Mouse (Mus musculus) cerebellum, adult 11-12 months (tissue): Measurements from ENCODE around the gene Sh3bp4.

Experiments
- DNase-seq: peaks from one replicate; pipeline ENCODE4 v3.0.0; 2022

The Sh3bp4 gene

DNA sequence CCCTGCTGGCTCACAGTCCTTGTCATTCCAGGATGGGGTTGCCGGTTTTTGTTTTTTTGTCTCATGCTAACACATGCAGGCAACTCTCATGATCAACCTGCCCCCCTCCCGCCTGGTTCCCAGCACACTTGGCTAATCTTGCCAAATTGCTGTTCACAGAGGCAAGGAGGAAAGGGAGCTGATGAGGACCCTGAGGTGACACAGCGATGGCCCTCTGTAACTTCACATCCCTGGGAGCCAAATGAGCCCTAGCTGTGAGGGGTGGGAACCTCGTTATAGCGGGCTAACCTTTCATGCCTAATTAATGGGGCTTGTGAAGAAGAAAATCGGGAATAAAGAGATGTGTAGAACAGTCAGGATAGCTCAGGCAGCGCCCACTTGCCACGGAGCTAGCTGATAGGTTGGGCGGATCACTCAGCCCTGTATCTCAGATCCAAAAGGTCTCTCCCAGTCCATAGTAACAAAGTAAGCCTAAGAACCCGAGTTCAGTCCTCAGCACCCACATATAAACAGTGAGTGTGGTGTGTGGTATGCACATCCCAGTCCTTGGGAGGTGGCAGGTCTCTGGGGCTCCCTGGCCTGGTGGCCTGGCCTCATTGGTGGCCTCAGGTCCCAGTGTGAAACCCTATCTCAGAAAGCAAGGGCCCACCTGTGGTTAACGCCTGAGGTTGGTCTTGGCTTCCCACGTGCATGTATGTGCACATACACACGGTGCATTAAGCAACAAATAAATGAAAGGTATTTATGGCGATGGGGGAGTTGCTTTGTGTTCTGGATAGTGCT, 25.6 kb downstream of the Sh3bp4 start:
- no peak for DNase-seq

DNA sequence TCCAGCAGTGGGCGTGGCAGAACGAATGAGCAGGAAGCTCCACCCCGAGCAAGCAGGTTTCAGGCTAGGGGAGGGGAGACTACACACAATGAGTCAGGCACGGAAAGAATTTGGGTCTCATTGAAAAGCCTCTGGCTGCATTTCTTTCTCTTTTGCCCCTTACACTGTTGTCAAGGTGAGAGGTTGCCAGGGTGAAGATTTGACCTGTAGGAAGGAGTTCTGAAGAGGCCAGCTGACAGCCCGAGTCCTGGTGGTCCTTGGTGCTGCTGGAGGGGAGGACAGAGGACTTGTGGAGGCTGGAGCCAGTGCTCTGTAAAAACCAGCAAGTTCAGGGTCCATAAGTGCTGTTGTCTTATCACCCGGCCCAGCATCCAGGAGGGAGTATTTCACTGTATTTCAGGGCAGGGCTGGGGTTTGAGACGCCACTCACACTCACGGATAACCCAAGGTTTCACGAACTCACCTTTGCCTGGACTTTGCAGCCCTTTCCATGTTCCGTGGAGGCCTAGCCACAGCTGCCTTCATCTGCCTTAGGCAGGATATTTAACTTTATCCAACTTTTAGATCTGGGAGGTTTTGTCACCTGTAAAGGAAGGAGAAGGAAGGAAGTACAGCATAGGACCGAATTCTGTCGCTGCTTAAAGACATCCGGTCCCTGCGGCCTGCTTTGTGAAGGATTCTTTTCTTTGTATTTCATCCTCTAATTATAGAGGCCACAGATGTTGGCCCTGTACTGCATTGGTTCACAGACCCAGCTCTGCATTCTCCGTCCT, 32.2 kb downstream of the Sh3bp4 start:
- DNase-seq, result no peak

DNA sequence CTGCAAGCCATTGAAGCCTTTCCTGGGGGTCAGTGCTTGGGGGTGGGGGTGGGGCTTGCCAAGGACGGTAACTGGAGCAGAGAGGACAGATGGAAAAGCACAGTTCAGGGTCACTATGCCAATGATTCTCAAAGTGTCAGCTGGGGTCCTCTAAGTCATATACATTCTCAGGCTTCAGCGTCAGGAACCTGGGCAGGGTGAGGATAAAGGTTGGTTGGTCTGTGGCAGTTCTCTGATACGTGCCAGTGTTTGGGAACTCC, 32.7 kb downstream of the Sh3bp4 start:
- no peak for DNase-seq

DNA sequence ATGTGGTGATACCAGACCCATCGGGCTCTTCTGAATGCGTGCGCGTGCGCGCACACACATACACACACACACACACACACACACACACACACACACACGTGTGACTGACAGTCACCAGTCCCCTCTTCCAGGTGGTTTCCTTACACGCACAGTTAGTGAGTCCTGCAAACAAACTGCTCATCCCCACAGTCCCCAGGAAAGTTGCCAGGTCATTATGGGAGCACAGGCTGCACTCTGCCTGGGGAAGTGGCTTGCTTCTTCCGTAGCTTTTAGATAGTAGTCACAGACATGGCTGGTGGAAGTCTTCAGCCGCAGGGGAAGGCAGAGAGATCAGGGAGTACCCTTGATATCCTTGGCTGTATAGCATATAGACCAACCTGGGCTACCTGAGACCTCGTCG, 33.3 kb downstream of the Sh3bp4 start:
- no peak for DNase-seq

DNA sequence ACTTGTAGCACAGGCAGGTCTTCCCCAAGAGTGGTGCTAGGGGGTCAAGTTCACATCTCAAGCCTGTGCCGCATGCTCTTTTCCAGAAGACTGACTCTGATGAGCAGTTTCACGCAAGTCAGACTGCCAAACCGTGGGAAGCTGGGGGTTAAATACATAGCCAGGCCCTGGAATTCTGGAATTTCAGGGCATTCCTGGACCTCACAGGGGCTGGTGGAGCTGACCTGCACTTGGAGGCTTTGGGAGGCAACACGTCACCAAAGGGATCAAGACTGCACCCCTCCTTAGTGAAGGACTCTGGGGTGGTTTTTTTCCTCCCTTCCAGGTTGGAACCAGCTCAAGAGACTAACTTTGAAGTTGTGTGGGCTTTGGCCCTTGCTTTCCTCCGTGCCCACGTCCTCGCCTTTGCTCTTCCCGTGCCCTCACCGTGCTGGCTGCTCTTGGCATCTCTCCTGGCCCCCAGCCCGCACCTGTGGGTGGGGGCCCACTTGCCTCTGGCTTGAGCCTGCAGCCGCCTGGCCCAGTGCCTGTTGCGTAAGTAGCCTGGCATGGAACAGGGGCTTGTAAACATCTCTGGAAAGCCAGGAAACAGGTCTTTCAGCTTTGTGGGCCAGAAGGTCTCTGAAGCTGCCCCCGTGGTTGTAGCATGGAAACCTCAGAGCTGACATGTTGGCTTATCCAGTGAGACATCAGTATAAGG, 34.0 kb downstream of the Sh3bp4 start:
- DNase-seq, result no peak

DNA sequence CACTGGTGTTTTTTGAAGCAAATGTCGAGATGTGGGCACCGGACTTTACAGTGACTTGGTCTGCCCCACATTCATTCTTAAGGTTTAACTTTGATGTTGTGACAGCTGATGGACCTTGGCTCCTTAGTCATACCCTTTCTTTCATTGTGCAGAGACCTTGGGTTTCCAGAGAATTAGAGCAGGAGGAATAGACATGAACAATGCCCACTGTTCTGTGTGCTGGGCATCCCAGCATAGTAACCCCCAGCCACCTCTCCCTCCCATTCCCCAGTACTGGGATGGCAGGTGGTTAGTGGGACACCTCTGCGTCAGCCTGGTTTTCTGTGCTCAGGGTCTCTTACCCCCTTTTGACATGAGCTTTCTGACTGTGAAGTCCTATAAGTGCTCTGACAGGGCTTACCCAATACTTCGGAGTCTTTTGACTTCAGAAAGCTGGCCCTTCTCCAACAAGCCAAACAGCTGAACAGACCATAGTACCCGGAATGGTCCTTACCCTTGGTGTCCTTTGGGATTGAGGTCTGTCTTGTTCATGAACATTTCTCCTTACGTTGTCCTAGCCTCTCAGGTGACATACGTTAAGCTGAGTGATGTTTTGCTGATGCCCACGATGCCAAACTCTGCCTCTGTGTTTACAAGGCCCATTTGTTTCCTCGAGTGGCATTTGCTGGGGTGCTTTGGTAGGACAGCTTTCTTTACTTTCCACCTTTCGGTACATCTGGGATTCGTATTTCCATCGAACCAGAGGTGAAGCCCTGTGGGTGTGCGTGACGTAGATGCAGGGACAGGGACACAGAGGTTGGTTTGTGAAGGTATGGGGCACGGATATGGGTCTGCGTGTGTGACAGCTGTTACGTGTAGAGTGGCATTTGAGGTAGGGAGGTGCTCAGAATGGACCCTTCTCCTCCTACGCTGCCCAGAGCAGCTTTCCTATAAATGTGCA, 35.9 kb downstream of the Sh3bp4 start:
- DNase-seq, result no peak

DNA sequence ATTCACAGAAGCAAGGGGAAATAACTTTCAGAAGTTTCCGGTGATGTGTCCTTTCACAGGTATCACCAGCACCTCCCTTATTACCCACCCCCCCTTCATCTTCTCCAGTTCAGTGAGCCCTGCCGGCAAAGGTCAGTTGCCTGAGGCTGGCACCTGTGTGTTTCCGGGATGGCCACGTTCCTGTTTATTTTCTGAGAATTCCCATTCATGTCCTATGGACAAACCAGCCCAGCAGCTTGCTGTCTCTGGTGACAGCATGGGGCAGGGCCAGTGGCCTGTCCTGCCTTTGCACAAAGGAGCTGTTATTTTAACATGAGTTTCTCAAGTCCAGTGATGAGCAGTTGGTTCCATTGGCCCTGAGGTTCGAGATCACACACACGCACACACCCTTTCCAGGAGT, 37.3 kb downstream of the Sh3bp4 start:
- no peak for DNase-seq

DNA sequence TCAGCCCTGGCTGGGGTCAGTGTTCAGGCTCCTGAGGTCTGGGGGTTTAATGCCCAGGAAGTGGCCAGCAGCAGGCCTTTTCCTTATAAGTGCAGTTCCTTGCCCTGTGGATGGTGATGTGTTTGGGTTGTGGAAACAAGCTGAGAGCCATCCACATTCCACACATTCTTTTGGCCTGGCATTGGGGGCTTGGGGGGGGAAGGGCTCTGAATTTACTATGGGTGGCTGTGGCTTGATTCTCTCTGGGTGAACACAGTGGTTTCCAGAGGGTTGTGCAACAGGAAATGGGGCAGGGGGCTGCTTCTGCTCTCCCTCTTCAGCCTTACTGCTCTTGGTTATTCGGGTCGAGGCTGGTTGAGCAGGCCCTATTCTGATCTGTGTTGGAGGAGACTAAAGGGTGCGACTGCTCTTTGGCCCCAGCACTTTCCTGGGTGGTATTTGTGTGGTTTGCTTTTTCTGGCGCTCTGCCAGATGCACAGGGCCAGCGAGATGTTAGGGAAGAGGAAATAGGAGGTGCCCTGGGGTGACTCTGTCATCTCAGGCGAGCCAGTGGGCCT, 38.2 kb downstream of the Sh3bp4 start:
- no peak for DNase-seq

DNA sequence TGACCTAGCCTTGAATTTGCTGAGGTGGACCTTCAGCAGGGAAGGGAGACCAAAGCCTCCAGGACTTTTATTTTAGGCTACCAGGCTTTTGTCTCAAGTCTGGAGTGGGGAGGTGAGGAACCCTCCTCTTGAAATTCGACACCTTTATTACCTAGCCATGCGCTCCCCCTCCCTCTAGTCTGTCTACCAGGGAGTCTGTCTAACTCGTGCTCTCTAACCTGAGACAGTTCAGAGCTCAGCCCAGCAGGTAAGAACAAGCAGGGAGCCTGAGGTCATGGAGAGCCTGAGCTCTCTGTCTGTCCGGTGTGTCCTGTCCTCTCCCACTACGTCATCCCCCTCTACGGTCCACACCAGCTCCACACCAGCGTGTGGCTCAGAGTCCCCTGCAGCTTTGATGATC, 39.6 kb downstream of the Sh3bp4 start:
- DNase-seq, result no peak

DNA sequence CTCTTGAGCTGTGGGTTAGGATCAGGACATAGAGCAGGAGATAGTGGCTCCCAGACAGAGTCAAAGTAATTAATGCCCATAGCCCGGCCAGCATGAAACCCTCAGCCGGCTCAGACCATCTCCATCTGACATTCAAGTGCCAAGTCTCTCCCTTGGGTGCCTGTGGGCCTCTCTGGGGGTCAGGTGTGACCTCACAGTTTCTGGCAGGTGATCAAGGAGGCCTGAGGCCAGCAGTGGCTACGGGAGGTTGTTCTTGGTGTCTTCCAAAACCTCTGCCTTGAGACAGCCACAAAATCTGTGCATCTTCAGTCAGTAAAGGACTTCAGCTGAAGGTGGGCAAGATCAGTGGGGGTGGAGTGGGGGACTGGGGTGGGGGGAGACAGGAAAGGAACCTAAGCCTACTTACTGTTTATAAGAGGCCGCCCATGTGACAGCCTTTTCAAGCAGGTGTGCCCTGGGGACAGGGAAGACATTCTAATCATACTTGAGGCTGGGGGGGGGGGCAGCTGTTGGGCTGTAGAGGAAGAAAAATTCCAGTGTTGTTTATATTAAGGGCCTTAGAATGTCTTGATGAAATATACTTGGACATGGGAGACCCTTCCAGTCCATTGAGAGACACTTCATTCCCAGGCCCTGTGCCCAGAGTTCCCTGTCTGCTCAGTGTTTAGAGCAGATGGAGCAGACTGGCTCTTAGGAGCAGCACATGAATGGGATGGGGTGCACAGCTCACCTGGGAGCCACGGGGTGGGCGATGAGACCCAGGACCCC, 40.7 kb downstream of the Sh3bp4 start:
- no peak for DNase-seq

DNA sequence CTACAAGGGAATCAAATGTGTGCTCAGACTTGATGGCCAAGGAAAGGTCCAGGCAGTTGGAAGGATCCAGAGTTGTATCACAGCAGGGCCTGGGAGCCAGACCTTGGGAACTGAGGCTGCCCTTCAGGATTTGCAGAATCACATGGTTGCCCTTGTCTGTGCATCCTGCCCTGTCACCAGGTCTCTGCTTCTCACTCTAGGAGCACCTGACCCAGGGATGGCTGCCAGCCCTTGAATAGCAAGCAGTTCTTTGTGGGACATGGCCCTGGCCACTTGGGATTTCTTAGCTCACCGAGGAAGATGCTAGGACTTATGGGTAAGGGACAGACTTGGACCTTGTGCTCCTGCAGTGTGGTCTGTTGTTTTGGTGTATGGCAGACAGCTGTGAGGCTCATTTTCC, 42.3 kb downstream of the Sh3bp4 start:
- DNase-seq, result no peak

DNA sequence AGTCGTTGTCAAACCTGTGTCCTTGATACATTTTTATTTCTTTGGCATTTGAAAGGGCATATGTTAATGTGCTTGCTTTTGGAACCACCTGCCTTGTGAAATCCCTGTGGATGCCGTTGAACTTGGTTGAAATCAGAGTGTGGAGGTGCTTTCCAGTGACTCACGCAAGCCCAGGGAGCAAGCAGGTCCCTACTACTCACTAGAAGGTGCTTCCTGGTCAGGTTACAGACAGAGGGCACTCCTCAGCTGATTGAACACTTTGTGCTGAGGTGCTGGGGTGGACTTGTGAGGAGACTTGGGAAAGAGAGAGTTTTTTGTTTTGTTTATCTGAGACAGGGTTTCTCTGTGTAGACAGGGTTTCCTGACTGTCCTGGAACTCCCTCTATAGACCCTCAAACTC, 43.5 kb downstream of the Sh3bp4 start:
- no peak for DNase-seq

DNA sequence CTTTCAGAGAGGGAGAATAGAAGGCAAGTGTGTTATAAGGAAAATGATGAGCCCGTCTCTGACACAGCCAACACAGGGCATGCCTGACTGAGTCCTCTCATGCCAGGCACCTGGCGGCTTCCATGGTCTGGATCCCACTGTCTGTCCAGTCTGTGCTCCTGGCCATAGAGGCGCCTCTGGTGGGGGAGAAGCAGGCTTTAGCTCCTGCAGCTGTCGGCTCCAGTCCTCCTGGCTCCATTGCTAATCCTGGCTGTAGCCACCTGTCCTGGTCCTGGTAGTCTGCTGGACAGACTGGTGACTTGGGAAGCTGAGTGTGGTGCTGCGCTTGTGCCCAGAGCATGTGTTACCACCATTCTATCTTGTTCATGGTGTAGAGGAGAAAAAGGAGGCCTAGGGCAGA, 46.8 kb downstream of the Sh3bp4 start:
- no peak for DNase-seq

DNA sequence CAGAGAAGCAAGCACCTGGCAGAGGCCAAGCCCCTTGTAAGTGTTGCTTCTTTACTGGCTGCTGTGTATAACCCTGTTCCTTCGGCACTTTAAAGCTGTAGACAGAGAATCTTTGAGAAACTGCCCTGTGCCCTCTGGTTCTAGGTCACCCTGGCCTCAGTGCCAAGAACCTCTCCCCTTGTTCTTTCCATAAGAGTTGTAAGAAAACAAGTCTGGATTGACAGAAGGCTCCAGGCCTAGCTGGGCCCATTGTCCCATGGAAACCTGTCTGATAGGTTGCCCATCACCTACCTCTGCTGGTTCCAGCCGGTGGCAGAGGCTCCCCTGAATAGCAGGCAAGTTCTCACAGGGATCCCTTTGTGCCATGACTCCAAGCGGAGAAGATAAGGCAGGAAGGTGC, 47.9 kb downstream of the Sh3bp4 start:
- no peak for DNase-seq

DNA sequence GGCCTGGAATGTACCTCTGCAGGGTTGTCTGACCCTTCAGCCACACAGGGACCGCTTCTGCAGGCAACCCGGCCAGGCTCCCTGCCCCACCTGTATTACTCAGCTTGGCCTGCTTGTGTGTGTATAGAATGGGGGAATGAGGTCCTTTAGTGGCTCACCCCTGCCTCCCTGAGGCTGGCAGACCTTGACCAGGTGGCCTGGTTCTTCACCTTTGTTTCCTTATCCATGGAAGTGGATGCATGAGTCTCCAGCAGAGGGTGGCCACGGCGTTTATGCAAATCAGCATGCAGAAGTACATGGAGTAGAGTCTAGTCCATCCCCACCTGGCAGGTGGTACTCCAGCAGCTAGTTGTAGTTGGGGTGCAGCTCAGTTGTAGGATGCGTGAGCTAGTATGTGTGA, 48.6 kb downstream of the Sh3bp4 start:
- no peak for DNase-seq

DNA sequence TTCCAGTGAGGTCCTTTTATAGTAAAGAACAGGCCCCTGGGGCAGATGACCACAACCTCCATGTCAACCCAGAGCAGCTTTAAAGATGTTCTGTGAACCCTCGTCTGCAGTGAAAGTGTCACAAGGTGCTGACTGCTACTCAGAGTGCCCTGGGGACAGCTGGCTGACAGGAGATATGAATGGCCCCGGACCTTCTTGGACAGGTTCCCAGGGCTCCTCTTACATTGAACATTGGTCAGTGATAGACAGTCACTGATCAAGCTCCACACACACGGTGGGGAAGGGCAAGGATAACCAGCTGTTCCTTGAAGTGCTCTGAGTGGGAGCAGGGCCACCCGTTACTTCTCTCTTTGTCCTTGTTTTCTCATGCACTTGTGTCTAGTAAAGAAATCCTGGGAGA, 50.1 kb downstream of the Sh3bp4 start:
- no peak for DNase-seq

DNA sequence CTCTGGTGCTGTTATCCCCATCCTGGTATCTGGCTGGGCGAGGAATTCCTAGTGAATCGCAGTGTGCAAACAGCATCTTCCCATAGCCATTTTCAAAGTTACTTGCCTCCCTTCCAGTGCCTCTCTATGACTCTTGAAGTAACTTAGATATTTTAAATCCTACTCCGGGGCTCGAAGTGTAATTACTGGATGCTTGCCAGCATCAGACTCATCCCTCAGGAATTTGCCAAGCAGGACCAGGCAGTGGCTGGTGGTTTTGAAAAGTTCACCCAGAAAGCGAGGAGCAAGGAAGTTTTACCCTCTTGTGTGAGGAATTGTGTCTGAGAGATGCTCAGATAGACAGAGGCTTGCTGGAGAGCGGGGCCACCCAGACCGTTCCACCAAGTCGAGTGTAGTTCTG, 51.3 kb downstream of the Sh3bp4 start:
- DNase-seq, result no peak

DNA sequence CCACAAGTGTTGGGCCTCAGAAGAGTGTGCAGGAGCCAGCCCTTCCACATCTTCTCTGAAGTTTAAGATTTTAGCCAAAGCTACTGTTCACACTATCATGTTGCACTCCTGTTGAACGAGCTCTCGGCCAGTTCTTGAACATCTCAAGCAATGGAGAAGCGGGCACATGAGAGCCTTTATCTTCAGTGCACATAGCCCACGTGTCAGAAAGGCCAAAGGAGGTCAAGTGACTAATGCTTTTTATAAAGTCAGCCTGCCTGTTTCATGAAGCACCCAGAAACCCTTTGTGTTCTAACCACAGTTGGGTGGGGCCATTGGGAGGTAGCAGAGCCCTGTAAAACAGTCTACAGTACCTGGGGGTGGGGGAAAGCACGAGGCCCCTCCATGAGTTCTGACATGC, 52.2 kb downstream of the Sh3bp4 start:
- DNase-seq, result no peak

DNA sequence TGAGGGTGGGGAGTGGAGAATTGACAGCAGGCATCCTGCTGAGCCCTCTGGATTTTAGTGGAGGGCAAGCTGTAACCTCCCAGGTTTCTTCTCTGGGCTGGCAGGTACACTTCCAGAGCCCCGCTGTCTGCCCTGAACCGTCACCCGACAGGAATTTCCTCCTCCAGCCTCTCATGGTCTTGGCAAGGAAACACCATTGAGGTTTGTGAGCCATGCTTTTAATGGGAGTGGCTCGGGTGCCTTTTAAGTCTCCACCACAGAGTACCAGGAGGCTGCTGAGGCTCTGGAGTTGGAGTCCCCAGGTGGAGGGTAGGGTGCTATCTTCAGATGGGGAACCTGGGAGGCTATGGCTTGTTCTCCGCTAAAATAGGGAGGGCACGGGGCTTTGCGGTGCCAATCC, 53.9 kb downstream of the Sh3bp4 start:
- no peak for DNase-seq

DNA sequence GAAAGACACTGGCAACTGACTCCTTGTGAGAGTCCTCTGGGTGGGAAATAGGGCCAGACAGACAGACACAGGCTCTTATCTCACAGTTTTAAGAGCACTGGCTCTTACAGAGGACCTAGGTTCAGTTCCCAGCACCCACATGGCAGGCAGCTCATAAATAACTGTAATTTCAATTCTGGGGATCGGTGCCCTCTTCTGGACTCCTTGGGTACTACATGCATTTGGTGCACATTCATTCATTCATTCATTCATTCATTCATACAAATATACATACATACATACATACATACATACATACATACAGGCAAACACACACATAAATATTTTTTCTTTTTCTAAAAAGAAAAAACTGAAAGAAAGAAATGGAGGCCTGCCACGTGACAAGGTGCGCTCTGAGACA, 56.9 kb downstream of the Sh3bp4 start:
- no peak for DNase-seq

DNA sequence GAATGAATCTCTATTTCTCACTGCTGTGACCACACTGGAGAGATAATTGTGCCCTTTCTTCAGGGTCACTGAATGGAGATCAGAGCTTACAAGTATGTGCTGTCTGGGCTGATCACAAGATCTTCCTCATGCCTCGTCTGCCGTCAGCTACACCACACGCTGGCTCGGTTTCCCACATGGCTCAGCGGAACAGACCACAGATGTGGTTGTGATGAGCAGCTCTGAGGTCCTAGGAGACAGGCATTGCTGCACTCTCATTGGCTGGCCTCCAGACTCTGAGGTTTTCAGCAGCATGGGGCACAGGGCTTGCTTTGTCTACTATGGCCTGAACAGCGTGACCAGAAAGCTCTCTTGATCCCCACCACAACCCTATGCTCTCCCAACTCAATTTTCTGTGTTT, 60.2 kb downstream of the Sh3bp4 start:
- DNase-seq, result no peak

DNA sequence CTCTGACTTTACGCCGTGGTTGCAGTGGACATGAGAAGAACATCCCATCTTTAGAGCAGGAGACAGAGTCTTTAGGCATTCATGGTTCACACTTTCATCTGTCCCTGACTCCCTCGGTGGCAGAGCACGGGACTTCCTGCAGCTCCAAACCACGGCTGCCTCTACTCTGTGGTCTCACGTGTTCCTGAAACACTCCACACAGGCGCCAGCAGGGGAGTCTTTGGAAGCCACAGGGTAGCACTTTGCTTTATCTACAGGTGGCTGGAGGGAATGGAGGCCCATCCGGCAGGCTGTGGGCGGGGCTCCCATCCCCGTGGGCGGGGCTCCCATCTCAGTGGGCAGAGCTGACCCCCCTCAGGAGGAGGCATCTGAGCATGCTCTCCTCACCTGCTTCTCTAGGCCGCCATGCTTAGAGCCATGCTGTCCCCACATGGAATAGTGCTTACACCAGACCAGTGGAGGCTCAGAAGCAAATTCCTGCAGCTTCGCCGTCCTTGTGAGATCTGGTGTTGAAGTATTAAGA, 60.9 kb downstream of the Sh3bp4 start:
- DNase-seq, result no peak
